Mouse (Mus musculus): Measurements from ENCODE around the gene Cog3. TPM values are rescaled to one million over a fixed set of nuclear protein-coding genes. Genes with fewer than 3 reads are reported as not detected.

The Cog3 gene
- 25.3 and 27.1 TPM in 2 replicates for polyA plus RNA-seq (2014; fragmentation: Nextera tagmentation; extraction: Ambion mirVana)

- 0% methylated on average over 75 of the region's 78 CpGs for WGBS
- Histone ChIP-seq H3K27me3 (ENCODE audit: control insufficient read depth, insufficient read depth, low read length) (no peaks in the 10 kb centered on the region), H3K36me3 (ENCODE audit: control insufficient read depth, insufficient read depth, low read length) (no peaks in the 10 kb centered on the region), H3K4me2 (replicated peaks; ENCODE audit: low read depth, low read length) (peak within 1 kb of the TSS; percentile 72), H3K4me3 (ENCODE audit: low read depth, low read length) (peak within 1 kb of the TSS; percentile 98), H3K27ac (ENCODE audit: low read length) (peak within 1 kb of the TSS; percentile 89), H3K9me3 (ENCODE audit: control insufficient read depth, low read depth, low read length) (no peaks in the 10 kb centered on the region), H3K9ac (replicated peaks; ENCODE audit: low read depth, low read length) (peak within 1 kb of the TSS; percentile 85), H3K4me1 (ENCODE audit: control insufficient read depth, insufficient read depth, low read length) (peaks cover 15% of the 10 kb centered on the region; the same call in 1 of the 2 replicates)
- ATAC-seq (ENCODE audit: insufficient number of reproducible peaks, insufficient read depth, low FRiP score, low read depth), result peak; percentile 97
These were observed at the start of gene Cog3 for GRCm38 (mm10) chr14:75753991-75754817. TSS of gene Cog3 (minus strand) at chr14:75754517.

- no peak overlapping the region for H3K27ac ChIP-seq (ENCODE audit: low read length)
- H3K9ac ChIP-seq (replicated peaks; ENCODE audit: low read depth, low read length), result no peak overlapping the region
- H3K4me3 ChIP-seq (ENCODE audit: low read depth, low read length), result no peak overlapping the region
- H3K9me3 ChIP-seq (ENCODE audit: control insufficient read depth, low read depth, low read length), result no peaks in the 10 kb centered on the region
- H3K4me2 ChIP-seq (replicated peaks; ENCODE audit: low read depth, low read length), result no peak overlapping the region
- no peaks in the 10 kb centered on the region for H3K27me3 ChIP-seq (ENCODE audit: control insufficient read depth, insufficient read depth, low read length)
- H3K36me3 ChIP-seq (ENCODE audit: control insufficient read depth, insufficient read depth, low read length), result no peaks in the 10 kb centered on the region
- ATAC-seq (ENCODE audit: insufficient number of reproducible peaks, insufficient read depth, low FRiP score, low read depth), result no peak
- 39% methylated on average over 5 of the region's 5 CpGs for WGBS
- H3K4me1 ChIP-seq (ENCODE audit: control insufficient read depth, insufficient read depth, low read length), result no peaks in the 10 kb centered on the region
These were observed 43.6 kb upstream of the Cog3 start for GRCm38 (mm10) chr14:75797769-75798386.

- Histone ChIP-seq H3K4me2 (replicated peaks; ENCODE audit: low read depth, low read length) (no peak overlapping the region), H3K4me1 (ENCODE audit: control insufficient read depth, insufficient read depth, low read length) (no peaks in the 10 kb centered on the region), H3K36me3 (ENCODE audit: control insufficient read depth, insufficient read depth, low read length) (no peaks in the 10 kb centered on the region), H3K9ac (replicated peaks; ENCODE audit: low read depth, low read length) (no peak overlapping the region), H3K27me3 (ENCODE audit: control insufficient read depth, insufficient read depth, low read length) (no peaks in the 10 kb centered on the region), H3K27ac (ENCODE audit: low read length) (no peak overlapping the region), H3K9me3 (ENCODE audit: control insufficient read depth, low read depth, low read length) (no peaks in the 10 kb centered on the region), H3K4me3 (ENCODE audit: low read depth, low read length) (no peak overlapping the region)
- ATAC-seq (ENCODE audit: insufficient number of reproducible peaks, insufficient read depth, low FRiP score, low read depth), result no peak
- 79% methylated on average over 4 of the region's 4 CpGs for WGBS
These were observed 41.6 kb upstream of the Cog3 start for GRCm38 (mm10) chr14:75795918-75796317.

- Histone ChIP-seq H3K36me3 (ENCODE audit: control insufficient read depth, insufficient read depth, low read length) (no peaks in the 10 kb centered on the region), H3K4me1 (ENCODE audit: control insufficient read depth, insufficient read depth, low read length) (no peaks in the 10 kb centered on the region), H3K9ac (replicated peaks; ENCODE audit: low read depth, low read length) (no peak overlapping the region), H3K9me3 (ENCODE audit: control insufficient read depth, low read depth, low read length) (no peaks in the 10 kb centered on the region), H3K4me2 (replicated peaks; ENCODE audit: low read depth, low read length) (no peak overlapping the region), H3K27ac (ENCODE audit: low read length) (no peak overlapping the region), H3K27me3 (ENCODE audit: control insufficient read depth, insufficient read depth, low read length) (no peaks in the 10 kb centered on the region), H3K4me3 (ENCODE audit: low read depth, low read length) (no peak overlapping the region)
- 63% methylated on average over 5 of the region's 5 CpGs for WGBS
- no peak for ATAC-seq (ENCODE audit: insufficient number of reproducible peaks, insufficient read depth, low FRiP score, low read depth)
These were observed 40.4 kb upstream of the Cog3 start for GRCm38 (mm10) chr14:75794726-75795125.

GRCm38 (mm10) chr14:75794324-75794723, 40.0 kb upstream of the Cog3 start:
- Histone ChIP-seq H3K27me3 (ENCODE audit: control insufficient read depth, insufficient read depth, low read length) (no peaks in the 10 kb centered on the region), H3K27ac (ENCODE audit: low read length) (no peak overlapping the region), H3K4me3 (ENCODE audit: low read depth, low read length) (no peak overlapping the region), H3K4me1 (ENCODE audit: control insufficient read depth, insufficient read depth, low read length) (no peaks in the 10 kb centered on the region), H3K36me3 (ENCODE audit: control insufficient read depth, insufficient read depth, low read length) (no peaks in the 10 kb centered on the region), H3K9me3 (ENCODE audit: control insufficient read depth, low read depth, low read length) (no peaks in the 10 kb centered on the region), H3K9ac (replicated peaks; ENCODE audit: low read depth, low read length) (no peak overlapping the region), H3K4me2 (replicated peaks; ENCODE audit: low read depth, low read length) (no peak overlapping the region)
- ATAC-seq (ENCODE audit: insufficient number of reproducible peaks, insufficient read depth, low FRiP score, low read depth), result no peak
- 56% methylated on average over 6 of the region's 6 CpGs for WGBS

GRCm38 (mm10) chr14:75793110-75793509, 38.8 kb upstream of the Cog3 start:
- Histone ChIP-seq H3K27me3 (ENCODE audit: control insufficient read depth, insufficient read depth, low read length) (no peaks in the 10 kb centered on the region; the same call in 1 of the 2 replicates), H3K27ac (ENCODE audit: low read length) (no peak overlapping the region), H3K36me3 (ENCODE audit: control insufficient read depth, insufficient read depth, low read length) (no peaks in the 10 kb centered on the region), H3K9ac (replicated peaks; ENCODE audit: low read depth, low read length) (no peak overlapping the region), H3K4me1 (ENCODE audit: control insufficient read depth, insufficient read depth, low read length) (no peaks in the 10 kb centered on the region), H3K9me3 (ENCODE audit: control insufficient read depth, low read depth, low read length) (no peaks in the 10 kb centered on the region), H3K4me3 (ENCODE audit: low read depth, low read length) (no peak overlapping the region), H3K4me2 (replicated peaks; ENCODE audit: low read depth, low read length) (no peak overlapping the region)
- 82% methylated on average over 4 of the region's 4 CpGs for WGBS
- ATAC-seq (ENCODE audit: insufficient number of reproducible peaks, insufficient read depth, low FRiP score, low read depth), result no peak

- H3K4me3 ChIP-seq (ENCODE audit: low read depth, low read length), result no peak overlapping the region
- H3K27ac ChIP-seq (ENCODE audit: low read length), result no peak overlapping the region
- H3K9ac ChIP-seq (replicated peaks; ENCODE audit: low read depth, low read length), result no peak overlapping the region
- 79% methylated on average over 3 of the region's 3 CpGs for WGBS
- H3K36me3 ChIP-seq (ENCODE audit: control insufficient read depth, insufficient read depth, low read length), result no peaks in the 10 kb centered on the region
- 0 out of 2 replicates have a peak, but pooled peaks cover 5% of the 10 kb centered on the region for H3K4me1 ChIP-seq (ENCODE audit: control insufficient read depth, insufficient read depth, low read length)
- H3K27me3 ChIP-seq (ENCODE audit: control insufficient read depth, insufficient read depth, low read length), result no peaks in the 10 kb centered on the region; the same call in 1 of the 2 replicates
- no peak for ATAC-seq (ENCODE audit: insufficient number of reproducible peaks, insufficient read depth, low FRiP score, low read depth)
- no peaks in the 10 kb centered on the region for H3K9me3 ChIP-seq (ENCODE audit: control insufficient read depth, low read depth, low read length)
- H3K4me2 ChIP-seq (replicated peaks; ENCODE audit: low read depth, low read length), result no peak overlapping the region
These were observed 37.1 kb upstream of the Cog3 start for GRCm38 (mm10) chr14:75791372-75791771.

GRCm38 (mm10) chr14:75790411-75790996, 36.2 kb upstream of the Cog3 start:
- H3K27ac ChIP-seq (ENCODE audit: low read length), result no peak overlapping the region
- no peak for ATAC-seq (ENCODE audit: insufficient number of reproducible peaks, insufficient read depth, low FRiP score, low read depth)
- no peaks in the 10 kb centered on the region for H3K36me3 ChIP-seq (ENCODE audit: control insufficient read depth, insufficient read depth, low read length)
- no peaks in the 10 kb centered on the region; the same call in 1 of the 2 replicates for H3K27me3 ChIP-seq (ENCODE audit: control insufficient read depth, insufficient read depth, low read length)
- WGBS, result 72% methylated on average over 3 of the region's 3 CpGs
- no peak overlapping the region for H3K4me2 ChIP-seq (replicated peaks; ENCODE audit: low read depth, low read length)
- 0 out of 2 replicates have a peak, but pooled peaks cover 5% of the 10 kb centered on the region for H3K4me1 ChIP-seq (ENCODE audit: control insufficient read depth, insufficient read depth, low read length)
- no peak overlapping the region for H3K4me3 ChIP-seq (ENCODE audit: low read depth, low read length)
- no peaks in the 10 kb centered on the region for H3K9me3 ChIP-seq (ENCODE audit: control insufficient read depth, low read depth, low read length)
- no peak overlapping the region for H3K9ac ChIP-seq (replicated peaks; ENCODE audit: low read depth, low read length)
